Mouse (Mus musculus): ENCODE results near the gene Dynll1. TPM values are rescaled to one million over a fixed set of nuclear protein-coding genes. Genes with fewer than 3 reads are reported as not detected.
A peak's percentile ranks its signal among the peaks of the same experiment; 100 is the strongest.
"Not testable (repeated sequence)": the region's sequence is repeated elsewhere in the genome, so short reads cannot be mapped to it uniquely, and the experiment has no call there.

The Dynll1 gene
- total RNA-seq, 2 experiments from 2014 or later = 638 to 644 TPM

GRCm38 (mm10) chr5:115316968-115317644 is 16.3 kb upstream of the Dynll1 start:
- no peak for DNase-seq (ENCODE audit: low spot score in 2 of 2)
- intact Hi-C loops (cut with DNase I) = no loop called here

DNA sequence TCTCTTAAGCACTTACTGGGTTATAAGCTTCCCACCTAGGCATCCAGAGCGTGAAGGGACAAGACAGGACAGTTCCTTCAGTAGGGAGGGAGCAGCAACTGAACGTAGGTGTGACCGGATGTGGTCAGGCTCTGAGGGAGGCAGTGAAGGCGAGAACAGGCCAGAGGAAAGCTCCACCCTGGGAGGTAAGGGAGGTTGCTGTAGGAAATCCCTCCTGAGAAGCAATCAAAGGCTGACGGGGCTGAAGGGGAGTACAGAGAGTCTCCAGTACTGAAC is 12.8 kb upstream of the Dynll1 start:
- no peak for DNase-seq (ENCODE audit: low spot score in 2 of 2)
- intact Hi-C loops (cut with DNase I) = no loop called here

- intact Hi-C loops (cut with DNase I) = no loop called here
- DNase-seq (ENCODE audit: low spot score in 2 of 2) = no peak
Measured at GRCm38 (mm10) chr5:115312816-115313667, 12.2 kb upstream of the Dynll1 start.

DNA sequence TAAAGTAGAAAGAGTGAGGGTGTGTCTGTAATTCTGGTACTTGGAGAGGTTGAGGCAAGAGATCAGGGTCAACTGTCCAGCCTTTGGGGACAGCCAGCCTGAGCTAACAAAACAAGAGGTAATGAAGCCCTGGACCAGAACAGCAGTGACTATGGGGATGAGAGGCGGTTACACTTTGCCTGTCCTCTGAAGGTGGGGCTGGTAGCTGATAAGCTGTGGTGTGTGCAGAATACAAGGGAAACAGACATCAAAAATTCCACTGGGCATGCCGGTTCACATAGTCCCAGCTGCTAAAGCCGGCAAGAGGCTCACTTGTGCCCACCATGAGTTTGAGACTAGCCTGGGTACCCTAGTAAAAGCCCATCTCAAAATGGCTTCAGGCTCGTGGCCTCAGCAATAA is 11.6 kb upstream of the Dynll1 start:
- DNase-seq (ENCODE audit: low spot score in 2 of 2) = no peak
- intact Hi-C loops (cut with DNase I) = no loop called here

GRCm38 (mm10) chr5:115302190-115302589 is 1.4 kb upstream of the Dynll1 start:
- intact Hi-C loops (cut with DNase I) = loop anchor here (5.0 kb wide), 1 partner anchor 40 kb away; the partner anchor contains the start of genes Gatc and Triap1
- not testable (repeated sequence) for DNase-seq (ENCODE audit: low spot score in 2 of 2)

DNA sequence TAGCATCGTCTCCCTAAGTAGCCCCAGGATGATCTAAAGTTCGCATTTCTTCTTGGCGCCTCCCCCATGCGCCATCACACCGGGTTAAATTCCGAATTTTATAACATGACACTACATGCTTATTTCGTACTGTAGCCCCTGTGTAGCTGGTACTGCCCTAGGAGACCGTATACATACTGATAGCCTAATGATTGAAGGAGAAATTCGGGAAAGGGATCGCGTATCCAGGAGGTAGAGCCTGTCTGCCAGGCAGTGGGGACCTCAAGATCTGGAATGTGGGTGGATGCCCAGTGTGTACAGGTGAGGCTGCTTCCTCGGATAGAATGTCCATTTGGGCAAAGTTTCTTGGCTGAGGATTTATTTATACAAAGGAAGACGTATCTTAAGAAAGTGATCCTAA is 816 bp upstream of the Dynll1 start:
- intact Hi-C loops (cut with DNase I) = loop anchor here (2.0 to 5.0 kb wide), 4 partner anchors 17 to 41 kb away; partner anchors contain the start of genes Gatc, Srsf9 and Triap1
- peak in 1 of 2 experiments; percentile 17 for DNase-seq (ENCODE audit: low spot score in 2 of 2)

GRCm38 (mm10) chr5:115300035-115300744 is 609 bp downstream of the Dynll1 start:
- DNase-seq (ENCODE audit: low spot score in 2 of 2) = peak; percentile 61 to 72
- intact Hi-C loops (cut with DNase I) = loop anchor here (2.0 to 5.0 kb wide), 4 partner anchors 19 to 42 kb away; partner anchors contain the start of genes Gatc, Srsf9 and Triap1

- intact Hi-C loops (cut with DNase I) = no loop called here
- DNase-seq (ENCODE audit: low spot score in 2 of 2) = no peak
Measured at GRCm38 (mm10) chr5:115296347-115296746, 4.5 kb downstream of the Dynll1 start.

DNA sequence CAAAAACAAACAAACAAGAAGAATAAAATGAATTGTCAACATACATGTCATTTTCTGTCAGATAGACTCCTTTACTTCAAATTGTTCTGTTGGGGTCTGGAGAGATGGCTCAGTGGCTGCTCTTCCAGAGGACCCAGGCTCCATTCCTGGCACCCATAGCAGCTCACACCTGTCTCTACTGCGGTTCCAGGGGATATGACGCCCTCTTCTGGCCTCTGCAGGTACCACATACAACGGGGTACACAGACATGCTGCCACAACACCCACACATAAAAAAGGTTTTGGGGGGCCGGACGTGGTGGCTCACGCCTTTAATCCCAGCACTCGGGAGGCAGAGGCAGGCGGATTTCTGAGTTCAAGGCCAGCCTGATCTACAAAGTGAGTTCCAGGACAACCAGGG is 6.6 kb downstream of the Dynll1 start:
- intact Hi-C loops (cut with DNase I) = no loop called here
- no peak for DNase-seq (ENCODE audit: low spot score in 2 of 2)

DNA sequence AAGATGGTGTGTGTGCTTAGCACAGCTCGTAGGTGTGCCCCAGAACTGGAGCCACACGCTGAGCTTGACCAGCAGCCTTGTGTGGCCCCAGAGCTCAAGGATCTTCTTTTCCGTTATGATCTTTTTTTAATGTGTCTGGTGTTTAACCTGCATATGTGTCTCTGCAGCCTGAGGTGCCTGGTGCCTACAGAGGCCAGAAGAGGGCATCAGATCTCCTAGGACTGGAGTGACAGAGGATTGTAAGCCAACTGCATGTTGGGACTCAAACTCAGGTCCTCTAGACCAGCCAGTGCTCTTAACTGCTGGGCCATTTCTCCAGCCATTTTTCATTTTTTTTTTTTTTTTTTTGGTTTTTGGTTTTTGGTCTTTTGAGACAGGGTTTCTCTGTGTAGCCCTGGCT is 16.1 kb downstream of the Dynll1 start:
- DNase-seq (ENCODE audit: low spot score in 2 of 2) = no peak
- intact Hi-C loops (cut with DNase I) = no loop called here

GRCm38 (mm10) chr5:115280050-115280687 is 20.6 kb downstream of the Dynll1 start:
- intact Hi-C loops (cut with DNase I) = no loop called here
- no peak for DNase-seq (ENCODE audit: low spot score in 2 of 2)

DNA sequence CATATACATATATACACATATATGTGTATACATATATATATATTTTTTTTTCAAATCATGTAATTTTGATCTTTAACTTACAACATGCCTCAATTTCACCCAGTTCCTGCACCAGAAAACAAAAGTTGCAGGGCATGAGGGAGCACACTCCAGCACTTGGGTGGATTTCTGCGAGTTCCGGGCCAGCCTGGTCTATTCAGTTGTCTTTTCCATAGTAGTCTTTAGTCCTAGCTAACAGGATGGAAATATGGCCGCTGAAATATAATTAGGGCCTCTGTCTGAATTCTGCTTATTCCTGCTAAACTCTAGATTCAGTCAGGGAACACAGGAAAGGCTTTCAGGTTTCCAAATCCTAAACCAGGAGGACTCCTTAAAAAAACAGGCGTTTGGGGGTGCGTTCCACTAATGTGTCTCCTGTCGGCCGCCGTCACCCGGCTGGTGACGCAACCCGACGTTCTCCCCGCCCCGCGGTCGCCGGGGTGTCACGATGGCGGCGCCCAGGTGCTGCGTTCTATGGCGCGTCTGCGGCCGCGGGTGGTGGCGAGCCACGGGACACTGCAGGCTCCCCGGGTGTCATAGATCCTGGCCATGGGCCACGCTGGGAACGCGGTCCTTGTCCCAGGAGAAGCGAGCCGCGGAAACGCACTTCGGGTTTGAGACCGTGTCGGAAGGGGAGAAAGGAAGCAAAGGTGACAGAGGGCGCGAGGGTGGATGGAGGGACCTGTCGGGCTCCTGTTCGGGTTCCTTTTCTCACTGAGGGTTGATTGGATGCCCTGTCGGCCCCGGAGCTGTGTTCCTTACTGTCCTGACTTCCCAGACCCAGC is 21.4 kb downstream of the Dynll1 start, which contains the start of gene Coq5:
Gene Coq5 (plus strand): TSS at position 441 of the 824 bp plus-strand sequence.
- peak; percentile 90 to 91 for DNase-seq (ENCODE audit: low spot score in 2 of 2)
- intact Hi-C loops (cut with DNase I) = no loop called here

DNA sequence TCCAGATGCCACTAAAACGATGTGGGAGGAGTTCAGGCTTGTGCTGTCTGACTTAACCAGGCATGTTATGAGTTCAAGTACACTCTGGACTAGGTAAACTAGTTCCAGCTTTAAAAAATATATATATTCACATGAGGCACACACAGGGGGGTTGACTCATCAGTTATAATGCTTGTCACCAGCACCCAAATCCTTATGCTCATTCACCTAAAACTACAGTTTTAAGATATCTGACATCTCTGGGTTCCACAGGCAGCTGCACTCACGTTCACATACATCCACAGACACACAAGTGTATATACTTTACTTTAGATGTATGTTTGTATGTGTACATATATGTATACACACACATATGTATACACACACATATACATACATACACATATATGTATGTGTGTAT is 22.0 kb downstream of the Dynll1 start:
- no peak for DNase-seq (ENCODE audit: low spot score in 2 of 2)
- intact Hi-C loops (cut with DNase I) = no loop called here

GRCm38 (mm10) chr5:115278053-115278452 is 22.7 kb downstream of the Dynll1 start:
- intact Hi-C loops (cut with DNase I) = no loop called here

GRCm38 (mm10) chr5:115275998-115276397 is 24.8 kb downstream of the Dynll1 start:
- intact Hi-C loops (cut with DNase I) = loop anchor here (2.0 kb wide), 1 partner anchor 25 kb away; the partner anchor contains the start of gene Dynll1
- no peak for DNase-seq (ENCODE audit: low spot score in 2 of 2)

More at GRCm38 (mm10) chr5:115278053-115278452, 22.7 kb downstream of the Dynll1 start:
- no peak for DNase-seq (ENCODE audit: low spot score in 2 of 2)

DNA sequence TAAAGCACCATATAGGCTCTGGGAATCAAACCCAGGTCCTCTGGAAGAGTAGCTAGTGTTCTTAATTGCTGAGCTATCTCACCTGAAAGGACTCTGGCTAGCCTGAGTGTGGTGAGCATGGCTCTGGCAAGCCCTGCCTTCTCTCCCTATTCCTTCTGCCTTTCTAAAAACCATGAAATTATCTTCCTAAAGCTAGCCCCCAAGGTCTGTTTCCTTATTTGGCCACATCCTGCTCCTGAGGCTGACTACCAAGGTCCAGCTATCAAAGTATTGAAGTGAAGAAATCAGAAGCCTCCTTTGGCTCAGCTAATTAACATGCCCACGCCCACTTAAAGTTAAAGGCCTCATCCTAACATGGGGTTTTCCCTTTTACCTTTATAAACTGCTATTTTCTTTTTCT is 26.0 kb downstream of the Dynll1 start:
- no peak for DNase-seq (ENCODE audit: low spot score in 2 of 2)
- intact Hi-C loops (cut with DNase I) = no loop called here

DNA sequence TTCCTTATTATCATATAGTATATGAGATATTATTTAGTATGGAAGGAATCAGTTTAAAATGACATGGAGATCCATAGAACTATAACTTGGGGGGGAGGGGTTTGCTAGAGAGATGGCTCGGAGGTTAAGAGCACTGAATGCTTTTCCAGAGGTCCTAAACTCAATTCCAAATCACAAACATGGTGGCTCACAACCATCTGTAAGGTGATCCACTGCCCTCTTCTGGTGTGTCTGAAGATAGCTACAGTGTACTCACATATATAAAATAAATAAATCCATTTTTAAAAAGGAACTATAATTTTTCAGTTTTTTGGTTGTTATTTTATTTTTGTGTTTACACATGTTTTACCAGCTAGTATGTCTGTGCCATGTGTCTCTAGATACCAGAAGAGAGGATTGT is 26.4 kb downstream of the Dynll1 start:
- intact Hi-C loops (cut with DNase I) = no loop called here
- no peak for DNase-seq (ENCODE audit: low spot score in 2 of 2)

GRCm38 (mm10) chr5:115273549-115274135 is 27.2 kb downstream of the Dynll1 start:
- DNase-seq (ENCODE audit: low spot score in 2 of 2) = no peak
- intact Hi-C loops (cut with DNase I) = no loop called here
